Mouse (Mus musculus) thymus, adult 2 months (tissue): ENCODE results near the gene Psmb5. TPM values are rescaled to one million over a fixed set of nuclear protein-coding genes. Genes with fewer than 3 reads are reported as not detected.
A peak's percentile ranks its signal among the peaks of the same experiment; 100 is the strongest.

Source experiments
- DNase-seq: peaks from one replicate; pipeline ENCODE4 v3.0.0; 2021
- H3K27ac ChIP-seq: fragments of 200-500 bp; 2 replicates; pipeline ENCODE4 v1.5.1; 2012; ENCODE audit warnings: low read length, control low read depth; ENCODE audit not compliant: control insufficient read depth, insufficient read depth
- H3K27me3 ChIP-seq: fragments of 200-500 bp; 2 replicates; pipeline ENCODE4 v1.6.1; 2012; ENCODE audit warnings: mild to moderate bottlenecking, low read length, moderate library complexity, mixed read lengths; ENCODE audit not compliant: control insufficient read depth, insufficient read depth
- H3K36me3 ChIP-seq: fragments of 200-500 bp; 2 replicates; pipeline ENCODE4 v1.6.1; 2012; ENCODE audit warnings: mild to moderate bottlenecking, low read length, moderate library complexity; ENCODE audit not compliant: control insufficient read depth, insufficient read depth
- H3K4me1 ChIP-seq: fragments of 200-500 bp; replicated peaks from 2 replicates; pipeline ENCODE4 v1.6.1; 2012; ENCODE audit warnings: low read length; ENCODE audit not compliant: control insufficient read depth, insufficient read depth
- H3K4me3 ChIP-seq: fragments of 200-500 bp; 2 replicates; pipeline ENCODE4 v1.5.1; 2012; ENCODE audit warnings: mild to moderate bottlenecking, low read length, control low read depth, moderate library complexity; ENCODE audit not compliant: control insufficient read depth, insufficient read depth
- CTCF ChIP-seq: fragments of 200-500 bp; IDR thresholded peaks from 2 replicates; pipeline ENCODE4 v1.5.1; 2012; ENCODE audit warnings: mild to moderate bottlenecking, control low read depth, low read length, moderate library complexity, borderline replicate concordance; ENCODE audit not compliant: control insufficient read depth, poor library complexity, insufficient read depth; ENCODE audit errors: extremely low read depth
- POLR2A ChIP-seq: fragments of 200-500 bp; IDR thresholded peaks from 2 replicates; pipeline ENCODE4 v1.6.1; 2012; ENCODE audit warnings: mild to moderate bottlenecking, low read length, control low read depth, moderate library complexity; ENCODE audit not compliant: control insufficient read depth, poor library complexity, insufficient read depth; ENCODE audit errors: extremely low read depth
- WGBS: fragments of 180-500 bp; shearing (Covaris S2); methylation state at CpG from one replicate; pipeline ENCODE4 v1.1.7; 2018; 5-methylcytosine and 5-hydroxymethylcytosine counted together
- polyA plus RNA-seq: library from polyadenylated mRNA; depleted of rRNA; stranded (reverse); fragments of >200 nt; gene quantifications from 2 replicates; pipeline ENCODE4 v1.2.3, GENCODE M21; 2012; rRNA removed

Psmb5 gene
- polyA plus RNA-seq, 1 experiment, result 266 TPM

DNA sequence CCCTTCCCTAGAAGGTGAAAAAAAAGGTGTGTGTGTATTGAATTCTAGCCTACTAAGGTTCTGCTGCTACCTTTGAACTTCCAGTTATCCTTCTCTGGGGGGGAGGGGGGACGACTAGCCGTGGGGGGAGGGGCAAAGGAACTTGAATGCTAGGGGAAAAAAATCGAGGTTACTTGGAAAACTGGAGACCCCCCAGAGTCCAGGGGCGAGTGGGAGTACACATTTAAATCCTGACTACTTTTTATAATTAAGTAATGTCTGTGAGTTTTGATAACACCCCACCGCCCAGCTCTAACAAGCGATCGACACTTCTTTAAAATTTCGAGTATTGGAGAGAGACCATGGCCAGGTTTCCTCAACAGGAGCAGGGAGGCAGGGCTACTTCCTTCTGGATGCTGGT lies 42.8 kb downstream of the Psmb5 start:
- 49% methylated on average over 8 of the region's 8 CpGs for WGBS
- DNase-seq, result no peak
- Histone ChIP-seq H3K4me1 (peaks cover 24% of the 10 kb centered on the region), H3K27me3 (peaks cover 21% of the 10 kb centered on the region), H3K36me3 (no peaks in the 10 kb centered on the region), H3K4me3 (no peak overlapping the region), H3K27ac (no peak overlapping the region)
- no peak for TF ChIP-seq POLR2A
- TF ChIP-seq CTCF, result no peak

GRCm38 (mm10) chr14:54574253-54574652 lies 43.6 kb downstream of the Psmb5 start:
- Histone ChIP-seq H3K4me3 (no peak overlapping the region), H3K27me3 (peaks cover 21% of the 10 kb centered on the region), H3K36me3 (no peaks in the 10 kb centered on the region), H3K4me1 (peaks cover 24% of the 10 kb centered on the region), H3K27ac (no peak overlapping the region)
- TF ChIP-seq POLR2A (no peak), CTCF (no peak)
- no peak for DNase-seq
- 78% methylated on average over 4 of the region's 4 CpGs for WGBS

DNA sequence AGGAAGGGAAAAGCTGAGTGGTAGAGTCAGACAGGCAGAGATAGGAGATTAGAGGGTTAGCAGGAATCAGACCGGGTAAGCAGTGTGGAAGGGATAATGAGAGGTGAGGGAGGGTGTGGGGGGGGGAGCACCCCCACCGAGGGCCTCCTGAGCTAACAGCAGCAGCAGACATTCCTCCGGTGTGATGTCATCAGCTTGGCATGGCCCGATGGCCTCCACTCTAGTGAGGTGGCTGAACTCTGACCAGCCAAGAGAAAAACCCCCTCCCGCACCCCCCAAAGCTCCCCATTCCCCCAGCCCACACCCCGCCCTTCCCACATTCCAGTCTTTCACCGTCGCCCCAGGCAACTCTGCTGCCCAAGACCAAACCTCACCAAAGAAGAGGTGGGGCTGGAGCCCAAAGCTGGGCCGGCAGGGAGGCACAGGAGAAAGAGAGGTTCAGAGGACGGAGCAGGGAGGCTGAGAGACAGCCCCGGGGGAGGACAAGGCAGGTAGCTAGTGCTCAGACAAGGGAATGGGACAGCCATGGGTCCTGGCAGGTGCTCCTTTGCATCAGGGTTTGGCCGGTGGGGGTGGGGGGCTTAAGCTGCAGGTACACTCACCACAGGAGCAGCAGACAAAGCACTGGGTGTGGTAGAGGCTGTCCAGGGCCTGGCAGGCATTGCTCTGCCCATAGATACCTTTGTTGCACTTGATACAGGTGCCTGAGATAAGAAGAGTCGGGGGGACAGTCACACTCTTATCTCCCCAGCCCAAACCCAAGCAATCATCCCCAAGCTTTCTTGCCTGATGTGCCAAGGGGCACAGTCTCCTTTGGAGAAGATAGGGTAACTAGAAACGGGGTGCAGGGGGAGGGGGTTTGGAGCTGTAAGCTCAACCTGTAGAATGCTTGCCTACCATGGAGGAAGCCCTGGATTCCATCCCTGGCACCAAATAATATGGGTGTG lies 44.8 kb downstream of the Psmb5 start:
- Histone ChIP-seq H3K27me3 (peaks cover 21% of the 10 kb centered on the region), H3K4me3 (no peak overlapping the region), H3K36me3 (no peaks in the 10 kb centered on the region), H3K27ac (no peak overlapping the region), H3K4me1 (peaks cover 24% of the 10 kb centered on the region)
- 82% methylated on average over 14 of the region's 14 CpGs for WGBS
- TF ChIP-seq POLR2A, result no peak
- no peak for TF ChIP-seq CTCF
- no peak for DNase-seq

GRCm38 (mm10) chr14:54572122-54572521 lies 45.7 kb downstream of the Psmb5 start:
- no peak for DNase-seq
- H3K4me1 ChIP-seq, result peaks cover 16% of the 10 kb centered on the region

DNA sequence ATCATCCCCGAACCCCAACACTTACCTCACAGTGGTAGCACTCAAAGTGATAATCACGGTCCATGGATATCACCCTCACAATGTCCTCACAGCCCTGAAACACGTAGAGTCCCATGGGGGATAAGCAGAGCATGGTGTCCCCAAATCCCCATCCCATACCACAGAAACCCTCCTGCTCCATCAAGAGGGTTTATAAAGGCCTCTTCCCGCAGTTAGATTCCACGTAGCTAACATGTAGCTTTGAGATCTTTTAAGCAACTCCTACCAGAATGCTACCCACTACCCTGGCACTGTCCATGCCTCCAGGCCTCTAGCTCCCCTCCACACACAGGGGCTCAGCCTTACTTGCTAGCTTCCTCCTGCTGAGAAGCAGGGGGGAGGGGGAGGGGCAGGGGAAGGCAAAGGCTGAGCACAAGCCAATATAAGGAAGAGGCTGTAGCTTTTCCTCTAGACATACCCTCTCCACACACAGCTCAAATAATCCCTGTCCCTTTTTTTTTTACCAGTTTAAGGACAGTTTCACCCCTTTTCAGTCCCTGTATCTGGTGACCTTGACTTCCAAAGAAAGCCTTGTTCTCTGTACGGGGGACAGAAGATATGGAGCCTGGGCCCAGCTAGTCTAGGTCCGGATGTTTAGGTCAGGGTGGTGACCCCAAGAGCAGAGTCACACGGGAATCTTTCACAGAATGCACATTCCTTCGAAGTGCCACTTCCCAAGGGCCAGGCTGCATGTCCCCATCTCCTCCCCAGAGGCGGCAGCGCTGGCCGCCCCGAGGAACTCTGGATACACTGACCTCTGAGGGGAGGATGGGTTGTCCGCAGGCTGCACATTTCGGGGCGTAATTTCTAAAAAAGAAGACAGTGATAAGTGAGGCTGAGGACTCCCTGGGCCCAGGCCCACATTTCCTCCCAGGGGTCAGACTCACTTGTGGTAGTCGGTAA lies 48.1 kb downstream of the Psmb5 start:
- Histone ChIP-seq H3K4me3 (no peak overlapping the region), H3K27me3 (no peaks in the 10 kb centered on the region), H3K36me3 (no peaks in the 10 kb centered on the region), H3K4me1 (no peaks in the 10 kb centered on the region), H3K27ac (no peak overlapping the region)
- no peak for DNase-seq
- TF ChIP-seq POLR2A (no peak), CTCF (no peak)
- WGBS, result 85% methylated on average over 17 of the region's 17 CpGs

More at GRCm38 (mm10) chr14:54572122-54572521, 45.7 kb downstream of the Psmb5 start:
- 84% methylated on average over 4 of the region's 4 CpGs for WGBS
- Histone ChIP-seq H3K36me3 (no peaks in the 10 kb centered on the region), H3K4me3 (no peak overlapping the region), H3K27me3 (peaks cover 19% of the 10 kb centered on the region), H3K27ac (no peak overlapping the region)
- TF ChIP-seq POLR2A (no peak), CTCF (no peak)

DNA sequence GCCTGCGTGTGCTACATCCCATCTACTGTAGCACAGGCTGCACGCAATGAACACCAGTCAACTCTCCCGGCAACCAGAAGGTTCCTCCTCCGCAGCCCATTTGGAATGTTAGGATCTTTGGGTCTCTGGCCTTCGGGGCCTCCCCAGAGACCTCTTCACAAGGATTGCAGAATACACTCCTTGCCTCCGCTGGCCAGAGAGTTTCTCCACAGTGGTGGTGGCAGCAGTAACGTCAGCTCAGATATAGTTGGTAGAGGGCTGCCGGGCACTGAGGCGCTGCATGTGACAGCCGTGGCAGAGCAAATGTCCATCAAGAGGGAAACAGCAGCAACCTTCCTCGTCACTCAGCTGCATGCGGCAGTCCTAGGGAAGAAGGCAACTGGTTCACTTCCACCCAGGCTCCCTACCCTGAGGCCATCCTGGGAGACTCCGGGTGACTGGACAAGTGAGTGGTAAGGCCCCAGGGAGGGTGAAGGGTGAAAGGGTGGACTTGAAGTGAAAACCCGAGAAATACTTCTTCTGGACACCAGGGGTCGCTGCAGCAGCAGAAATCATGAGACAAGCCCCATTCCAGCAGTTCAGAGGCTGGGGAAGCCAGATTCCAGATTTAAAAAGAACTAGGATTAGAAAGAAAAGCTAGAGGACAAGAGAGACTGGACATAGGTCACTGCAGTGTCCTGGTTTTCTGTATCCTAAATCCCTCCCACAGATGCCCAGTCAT lies 49.0 kb downstream of the Psmb5 start:
- no peaks in the 10 kb centered on the region for H3K27me3 ChIP-seq
- H3K27ac ChIP-seq, result no peak overlapping the region
- H3K36me3 ChIP-seq, result no peaks in the 10 kb centered on the region
- H3K4me3 ChIP-seq, result no peak overlapping the region
- DNase-seq, result peak; percentile 68
- no peaks in the 10 kb centered on the region for H3K4me1 ChIP-seq
- 74% methylated on average over 15 of the region's 15 CpGs for WGBS
- TF ChIP-seq CTCF, result peak; percentile 58; the same call in 1 of the 2 replicates
- TF ChIP-seq POLR2A, result no peak

Other genes with a start within 250 kb of the Psmb5 start
- gene Slc7a7, start 200.2 kb downstream of the Psmb5 start, polyA plus RNA-seq, result 24.2 and 29.3 TPM in 2 replicates
- 211 and 214 TPM in 2 replicates for gene Mrpl52, start 191.1 kb downstream of the Psmb5 start, polyA plus RNA-seq
- gene Mmp14, start 186.4 kb downstream of the Psmb5 start, polyA plus RNA-seq, result 76.5 and 89.3 TPM in 2 replicates
- 308 and 317 TPM in 2 replicates for gene Lrp10, start 153.9 kb downstream of the Psmb5 start, polyA plus RNA-seq
- gene Rem2, start 141.9 kb downstream of the Psmb5 start, polyA plus RNA-seq, result 0.82 and 1.00 TPM in 2 replicates
- 48.9 and 50.5 TPM in 2 replicates for gene Prmt5, start 100.5 kb downstream of the Psmb5 start, polyA plus RNA-seq
- 47.2 and 61.5 TPM in 2 replicates for gene Haus4, start 63.4 kb downstream of the Psmb5 start, polyA plus RNA-seq
- gene Ajuba, start 40.5 kb downstream of the Psmb5 start, polyA plus RNA-seq, result 13.9 and 17.6 TPM in 2 replicates
- 8.7 and 9.8 TPM in 2 replicates for gene 4931414P19Rik, start 12.0 kb downstream of the Psmb5 start, polyA plus RNA-seq
- 67.6 and 92.4 TPM in 2 replicates for gene Psmb11, start 3.4 kb upstream of the Psmb5 start, polyA plus RNA-seq
- gene Gm17606, start 22.9 kb upstream of the Psmb5 start, polyA plus RNA-seq, result not detected in 2 replicates
- 138 and 142 TPM in 2 replicates for gene Cdh24, start 23.3 kb upstream of the Psmb5 start, polyA plus RNA-seq
- gene 1700123O20Rik, start 68.2 kb upstream of the Psmb5 start, polyA plus RNA-seq, result 80.2 and 92.8 TPM in 2 replicates
- 238 and 263 TPM in 2 replicates for gene Acin1, start 68.9 kb upstream of the Psmb5 start, polyA plus RNA-seq
- gene Gm29776, start 80.8 kb upstream of the Psmb5 start, polyA plus RNA-seq, result 0.09 and 0.14 TPM in 2 replicates
- gene Cebpe, start 94.2 kb upstream of the Psmb5 start, polyA plus RNA-seq, result 2.1 and 2.7 TPM in 2 replicates
- 10.0 and 11.6 TPM in 2 replicates for gene Slc7a8, start 163.9 kb upstream of the Psmb5 start, polyA plus RNA-seq
- gene Rnf212b, start 196.1 kb upstream of the Psmb5 start, polyA plus RNA-seq, result 0.15 TPM in 1 of 2 replicates, not detected in the other